Mouse (Mus musculus): ENCODE data around the gene Smdt1. TPM values are rescaled to one million over a fixed set of nuclear protein-coding genes. Genes with fewer than 3 reads are reported as not detected.

The Smdt1 gene
- total RNA-seq (2021) (100 to 1,000 TPM; 187 to 197 TPM), polyA plus RNA-seq (2012; rRNA removed) (190 and 213 TPM in 2 replicates)
- long read RNA-seq, transcript Smdt1-201 (3 exons, 705 nt) = major isoform, 102 of 217 reads
- long read RNA-seq, partial matches to known transcripts = 2 of 217 reads
- long read RNA-seq, other reads (novel, unspliced or antisense) = 110 of 217 reads

- peak; percentile 99 for DNase-seq
Measured at GRCm38 (mm10) chr15:82338593-82339112, at the start of gene Smdt1, which contains the start of the genes Naga and Pheta2. Smdt1 (plus strand) TSS chr15:82338959. Naga (minus strand) TSS chr15:82338925. Pheta2 (plus strand) TSS chr15:82338942.

- no peak for DNase-seq
Measured at GRCm38 (mm10) chr15:82290252-82290651, 48.5 kb upstream of the Smdt1 start.

GRCm38 (mm10) chr15:82292851-82293250 is 45.9 kb upstream of the Smdt1 start:
- no peak for DNase-seq

GRCm38 (mm10) chr15:82293271-82293711 is 45.5 kb upstream of the Smdt1 start:
- no peak for DNase-seq

- no peak for DNase-seq
Measured at GRCm38 (mm10) chr15:82294059-82294458, 44.7 kb upstream of the Smdt1 start.

GRCm38 (mm10) chr15:82298764-82299561 is 39.8 kb upstream of the Smdt1 start, which contains the start of gene Wbp2nl:
Wbp2nl (plus strand) TSS chr15:82298954.
- DNase-seq = no peak

GRCm38 (mm10) chr15:82307107-82307506 is 31.7 kb upstream of the Smdt1 start:
- DNase-seq = no peak

- no peak for DNase-seq
Measured at GRCm38 (mm10) chr15:82308416-82308815, 30.3 kb upstream of the Smdt1 start.

GRCm38 (mm10) chr15:82317839-82318238 is 20.9 kb upstream of the Smdt1 start:
- DNase-seq = no peak

- no peak for DNase-seq
Measured at GRCm38 (mm10) chr15:82319613-82320012, 19.1 kb upstream of the Smdt1 start.

- DNase-seq = no peak
Measured at GRCm38 (mm10) chr15:82322195-82322594, 16.6 kb upstream of the Smdt1 start.

GRCm38 (mm10) chr15:82325382-82325781 is 13.4 kb upstream of the Smdt1 start:
- no peak for DNase-seq

GRCm38 (mm10) chr15:82335194-82335593 is 3.6 kb upstream of the Smdt1 start:
- no peak for DNase-seq

GRCm38 (mm10) chr15:82336629-82337028 is 2.1 kb upstream of the Smdt1 start:
- no peak for DNase-seq

GRCm38 (mm10) chr15:82337875-82338274 is 884 bp upstream of the Smdt1 start:
- no peak for DNase-seq

GRCm38 (mm10) chr15:82339150-82339549 is 391 bp downstream of the Smdt1 start:
- DNase-seq = no peak

GRCm38 (mm10) chr15:82339634-82340254 is 985 bp downstream of the Smdt1 start:
- DNase-seq = no peak

- no peak for DNase-seq
Measured at GRCm38 (mm10) chr15:82340414-82341035, 1.8 kb downstream of the Smdt1 start.

GRCm38 (mm10) chr15:82341036-82341501 is 2.3 kb downstream of the Smdt1 start:
- DNase-seq = peak; percentile 61

GRCm38 (mm10) chr15:82341675-82342542 is 3.1 kb downstream of the Smdt1 start:
- DNase-seq = no peak

GRCm38 (mm10) chr15:82342543-82342935 is 3.8 kb downstream of the Smdt1 start:
- DNase-seq = no peak

Data from adrenal gland, adult 2 months (tissue).